Mouse (Mus musculus) MEL (cell line): ENCODE measurements around the gene Sorbs2. TPM values are rescaled to one million over a fixed set of nuclear protein-coding genes. Genes with fewer than 3 reads are reported as not detected.

Experiments used
- DNase-seq: peaks from one replicate; pipeline ENCODE4 v3.0.0; 2011; ENCODE audit warnings: low read depth, low spot score
- H3K27ac ChIP-seq: 2 replicates; pipeline ENCODE4 v1.5.1; 2012; ENCODE audit warnings: low read depth, mild to moderate bottlenecking, control low read depth, low read length, moderate library complexity; ENCODE audit not compliant: control insufficient read depth
- H3K27me3 ChIP-seq, 2 experiments: fragments of 150-350 bp in 1 of 2; sonication (generic) in 1 of 2; 2 replicates each; pipeline ENCODE4 v1.6.1; 2012; ENCODE audit warnings: low read length in 2 of 2, mild to moderate bottlenecking in 2 of 2, improper control_type of control experiment in 1 of 2, moderate library complexity in 1 of 2; ENCODE audit not compliant: insufficient read depth in 2 of 2, control insufficient read depth in 1 of 2
- H3K36me3 ChIP-seq, 2 experiments: 2 replicates each; pipeline ENCODE4 v1.6.1; 2012 to 2014; ENCODE audit warnings: low read length in 2 of 2, improper control_type of control experiment in 1 of 2, inconsistent platforms in 1 of 2, mild to moderate bottlenecking in 1 of 2; ENCODE audit not compliant: insufficient read depth in 2 of 2, control insufficient read depth in 1 of 2
- H3K4me1 ChIP-seq, 2 experiments: fragments of 150-350 bp in 1 of 2; sonication (generic) in 1 of 2; 2 replicates each; pipeline ENCODE4 v1.6.1; 2012; ENCODE audit warnings: low read length in 2 of 2, improper control_type of control experiment in 1 of 2, mild to moderate bottlenecking in 1 of 2; ENCODE audit not compliant: insufficient read depth in 2 of 2, control insufficient read depth in 1 of 2
- H3K4me3 ChIP-seq, 2 experiments: fragments of 150-350 bp in 1 of 2; sonication (generic) in 1 of 2; 2 replicates each; pipeline ENCODE4 v1.5.1; 2012; ENCODE audit warnings: low read depth in 2 of 2, low read length in 2 of 2, mild to moderate bottlenecking in 2 of 2, moderate library complexity in 2 of 2, control low read depth in 1 of 2, improper control_type of control experiment in 1 of 2; ENCODE audit not compliant: control insufficient read depth in 1 of 2, insufficient read depth in 1 of 2
- H3K79me2 ChIP-seq: 2 replicates; pipeline ENCODE4 v1.6.1; 2012; ENCODE audit warnings: mild to moderate bottlenecking, low read length, moderate library complexity; ENCODE audit not compliant: control insufficient read depth, poor library complexity, insufficient read depth
- H3K9ac ChIP-seq: 2 replicates; pipeline ENCODE4 v1.6.1; 2012; ENCODE audit warnings: low read depth, mild to moderate bottlenecking, control low read depth, low read length, moderate library complexity; ENCODE audit not compliant: control insufficient read depth, poor library complexity, severe bottlenecking
- H3K9me3 ChIP-seq: fragments of 150-350 bp; sonication (generic); replicated peaks from 2 replicates; pipeline ENCODE4 v1.6.1; 2012; ENCODE audit warnings: mild to moderate bottlenecking, low read length, improper control_type of control experiment, moderate library complexity; ENCODE audit not compliant: insufficient read depth
- ELF1 ChIP-seq: IDR thresholded peaks from 2 replicates; pipeline ENCODE4 v1.6.1; 2014; ENCODE audit warnings: low read depth, mild to moderate bottlenecking, inconsistent platforms, low read length, improper control_type of control experiment, moderate library complexity
- HCFC1 ChIP-seq: IDR thresholded peaks from 2 replicates; pipeline ENCODE4 v1.6.1; 2012; ENCODE audit warnings: low read depth, mild to moderate bottlenecking, inconsistent platforms, low read length, improper control_type of control experiment, moderate library complexity
- JUND ChIP-seq: IDR thresholded peaks from 2 replicates; pipeline ENCODE4 v1.6.1; 2011; ENCODE audit warnings: low read depth, mild to moderate bottlenecking, improper control_type of control experiment, low read length
- MAFK ChIP-seq: IDR thresholded peaks from 2 replicates; pipeline ENCODE4 v1.6.1; 2011; ENCODE audit warnings: low read depth, mild to moderate bottlenecking, low read length, improper control_type of control experiment, borderline replicate concordance
- MAX ChIP-seq: IDR thresholded peaks from 2 replicates; pipeline ENCODE4 v1.6.1; 2011; ENCODE audit warnings: low read length, improper control_type of control experiment
- MEF2A ChIP-seq: IDR thresholded peaks from 2 replicates; pipeline ENCODE4 v1.6.1; 2014; ENCODE audit warnings: low read depth, mild to moderate bottlenecking, inconsistent platforms, low read length, improper control_type of control experiment; ENCODE audit not compliant: poor library complexity, insufficient replicate concordance, severe bottlenecking; ENCODE audit errors: extremely low read depth
- NRF1 ChIP-seq: IDR thresholded peaks from 2 replicates; pipeline ENCODE4 v1.6.1; 2014; ENCODE audit warnings: low read depth, mild to moderate bottlenecking, inconsistent platforms, low read length, improper control_type of control experiment, moderate library complexity; ENCODE audit not compliant: poor library complexity, insufficient read depth, severe bottlenecking
- RAD21 ChIP-seq: IDR thresholded peaks from 2 replicates; pipeline ENCODE4 v1.6.1; 2011; ENCODE audit warnings: mild to moderate bottlenecking, low read depth, low read length, improper control_type of control experiment
- TAL1 ChIP-seq: IDR thresholded peaks from 2 replicates; pipeline ENCODE4 v1.6.1; 2012; ENCODE audit warnings: mild to moderate bottlenecking, inconsistent platforms, low read length, moderate library complexity, mixed read lengths
- TBP ChIP-seq: IDR thresholded peaks from 2 replicates; pipeline ENCODE4 v1.8.0; 2011; ENCODE audit warnings: low read depth, low read length, improper control_type of control experiment
- TCF12 ChIP-seq: IDR thresholded peaks from 2 replicates; pipeline ENCODE4 v1.6.1; 2014; ENCODE audit warnings: low read depth, mild to moderate bottlenecking, inconsistent platforms, low read length, improper control_type of control experiment, moderate library complexity
- UBTF ChIP-seq: IDR thresholded peaks from 2 replicates; pipeline ENCODE4 v1.6.1; 2012; ENCODE audit warnings: low read depth, mild to moderate bottlenecking, inconsistent platforms, low read length, improper control_type of control experiment, moderate library complexity, borderline replicate concordance; ENCODE audit not compliant: insufficient read depth
- ZC3H11A ChIP-seq: IDR thresholded peaks from 2 replicates; pipeline ENCODE4 v1.6.1; 2012; ENCODE audit warnings: low read depth, mild to moderate bottlenecking, inconsistent platforms, low read length, improper control_type of control experiment
- polyA plus RNA-seq, 2 experiments: library from polyadenylated mRNA; stranded (reverse) in 1 of 2; unstranded in 1 of 2; fragments of >175 nt in 1 of 2; fragments of >200 nt in 1 of 2; gene quantifications; 2 replicates each; pipeline versions ENCODE4 v1.2.1 to v1.2.4; 2012; ENCODE audit warnings: low replicate concordance in 2 of 2, low read depth in 1 of 2; ENCODE audit not compliant: insufficient read length in 2 of 2, insufficient read depth in 1 of 2, missing spikeins in 1 of 2
- total RNA-seq: library from RNA; depleted of rRNA; stranded (reverse); fragments of 300-350 nt; gene quantifications from 2 replicates; pipeline ENCODE4 v1.2.3, GENCODE M21; 2012

Sorbs2 gene
- total and polyA plus RNA-seq, 3 experiments, result not detected

- Histone ChIP-seq H3K79me2 (no peaks in the 10 kb centered on the region), H3K4me1 (no peaks in the 10 kb centered on the region), H3K27me3 (no peaks in the 10 kb centered on the region), H3K4me3 (no peak overlapping the region), H3K27ac (no peak overlapping the region), H3K9ac (no peak overlapping the region), H3K9me3 (no peaks in the 10 kb centered on the region)
- no peak for TF ChIP-seq MAFK
- TF ChIP-seq, all 39 proteins: peak for 0
- H3K36me3 ChIP-seq, result no peaks in the 10 kb centered on the region
- no peak for DNase-seq
Observed at GRCm38 (mm10) chr8:45658458-45659325, 151.1 kb downstream of the Sorbs2 start.

- no peak for TF ChIP-seq ZC3H11A
- no peak for TF ChIP-seq MAX
- TF ChIP-seq NRF1, result no peak
- no peak for TF ChIP-seq TCF12
- no peak for TF ChIP-seq UBTF
- DNase-seq, result no peak
- Histone ChIP-seq H3K79me2 (no peaks in the 10 kb centered on the region), H3K27me3 (no peaks in the 10 kb centered on the region), H3K36me3 (no peaks in the 10 kb centered on the region), H3K9ac (no peak overlapping the region), H3K4me1 (no peaks in the 10 kb centered on the region), H3K27ac (no peak overlapping the region), H3K4me3 (no peak overlapping the region), H3K9me3 (no peaks in the 10 kb centered on the region)
Observed at GRCm38 (mm10) chr8:45659473-45659872, 151.9 kb downstream of the Sorbs2 start.

- no peaks in the 10 kb centered on the region for H3K4me1 ChIP-seq
- TF ChIP-seq TAL1 (no peak), TBP (no peak), ELF1 (no peak), RAD21 (no peak), JUND (no peak), HCFC1 (no peak), MEF2A (no peak)
- no peak for DNase-seq
- H3K79me2 ChIP-seq, result no peaks in the 10 kb centered on the region
- H3K27me3 ChIP-seq, result no peaks in the 10 kb centered on the region
- H3K4me3 ChIP-seq, result no peak overlapping the region
- no peak overlapping the region for H3K9ac ChIP-seq
- no peaks in the 10 kb centered on the region for H3K9me3 ChIP-seq
- H3K36me3 ChIP-seq, result no peaks in the 10 kb centered on the region
- no peak overlapping the region for H3K27ac ChIP-seq
Observed at GRCm38 (mm10) chr8:45660570-45660969, 153.0 kb downstream of the Sorbs2 start.
